Mouse (Mus musculus): ENCODE data around the gene Usp17le.
"Not testable (repeated sequence)": the region's sequence is repeated elsewhere in the genome, so short reads cannot be mapped to it uniquely, and the experiment has no call there.

Gene Usp17le

DNA sequence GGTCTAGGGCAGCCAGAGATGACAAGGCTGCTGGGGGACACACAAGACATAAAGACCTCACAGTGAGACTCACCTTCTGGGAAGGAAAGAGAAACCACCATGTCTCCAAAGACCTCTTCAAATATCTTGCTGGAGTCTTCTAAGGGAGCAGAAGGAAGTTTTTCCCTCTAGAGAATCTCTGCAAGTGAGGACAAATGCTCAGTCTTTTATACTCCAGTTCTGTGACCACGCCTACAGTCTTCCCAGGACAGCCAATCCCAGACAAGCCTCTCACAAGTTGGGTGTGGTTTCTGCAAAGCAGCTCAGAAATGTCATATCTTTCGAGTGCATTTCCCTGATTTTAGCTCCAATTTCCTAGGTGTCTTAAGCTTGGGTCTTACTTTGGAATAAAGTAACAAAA is at the start of gene Usp17le:
TSS of gene Usp17le (minus strand) at position 101 of the 400 bp plus-strand sequence.
- DNase-seq (ENCODE audit: extremely low spot score, low spot score) = not testable (repeated sequence)

DNA sequence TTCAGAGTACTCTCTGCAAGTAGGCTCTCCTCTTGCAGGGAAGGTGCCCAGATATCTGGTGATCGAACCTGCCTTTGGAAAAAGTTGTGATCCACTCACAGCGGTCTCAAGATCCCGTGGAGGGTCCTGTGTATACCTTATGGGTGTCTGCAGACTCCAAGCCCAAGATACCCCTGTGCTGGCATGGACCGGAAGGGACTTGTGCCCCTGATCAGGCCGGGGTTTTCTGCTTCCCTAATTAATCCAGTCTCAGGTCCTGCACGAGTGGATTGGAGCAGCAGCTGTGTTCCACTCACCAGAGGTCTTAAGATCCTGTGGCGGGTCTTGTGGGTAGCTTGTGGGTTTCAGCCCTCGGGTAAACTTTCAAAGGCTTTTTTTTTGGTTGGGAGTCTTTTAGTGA is 33.1 kb upstream of the Usp17le start:
- DNase-seq (ENCODE audit: extremely low spot score, low spot score) = not testable (repeated sequence)

DNA sequence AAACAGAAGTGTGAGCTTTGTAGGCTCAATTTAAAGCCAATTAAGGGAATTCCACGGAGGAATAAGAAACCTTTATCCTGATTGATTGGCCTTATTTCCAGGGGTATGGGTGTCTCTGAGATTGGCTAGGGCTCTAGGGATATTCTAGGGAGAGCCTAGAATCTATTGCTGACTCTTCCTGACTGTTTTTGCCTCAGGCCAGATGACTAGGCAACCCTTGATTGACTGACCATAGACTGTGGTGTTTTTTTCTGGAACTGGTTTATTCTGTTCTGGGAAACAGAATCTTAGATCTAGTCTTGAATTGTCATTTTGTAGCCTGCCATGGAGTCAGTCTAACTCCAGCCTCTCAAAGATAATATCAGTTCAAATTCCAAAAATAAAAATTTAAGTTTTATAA is 13.5 kb upstream of the Usp17le start:
- no peak for DNase-seq (ENCODE audit: extremely low spot score, low spot score)

All from neural tube, embryonic 10.5 days (tissue).